Mouse (Mus musculus) CH12.LX (cell line): ENCODE measurements at regions not wholly inside any gene's neighbourhood (a gene's known extent, or its start where the extent isn't known, plus 50 kb on each side); places are given as distances from the start of the nearest gene placed in this dataset.

ENCODE experiments used
- DNase-seq: peaks from one replicate; pipeline ENCODE4 v3.0.0-alpha.2; 2013; ENCODE audit errors: extremely low read depth
- H3K27ac ChIP-seq: 2 replicates; pipeline ENCODE4 v1.5.1; 2012; ENCODE audit warnings: low read depth, mild to moderate bottlenecking, control low read depth, moderate library complexity; ENCODE audit not compliant: insufficient read depth
- H3K27me3 ChIP-seq: replicated peaks from 2 replicates; pipeline ENCODE3; 2012; ENCODE audit warnings: inconsistent platforms
- H3K36me3 ChIP-seq, 2 experiments: replicated peaks in 1 of 2; 2 replicates each; pipeline versions ENCODE3 to v1.6.1; 2012; ENCODE audit warnings: inconsistent platforms in 1 of 2, low read length in 1 of 2, mild to moderate bottlenecking in 1 of 2, mixed read lengths in 1 of 2, moderate library complexity in 1 of 2; ENCODE audit not compliant: control insufficient read depth in 1 of 2, insufficient read depth in 1 of 2
- H3K4me1 ChIP-seq, 2 experiments: 2 replicates each; pipeline ENCODE4 v1.6.1; 2012; ENCODE audit warnings: inconsistent platforms in 1 of 2, moderate library complexity in 1 of 2; ENCODE audit not compliant: insufficient read depth in 2 of 2, control insufficient read depth in 1 of 2
- H3K4me2 ChIP-seq: 2 replicates; pipeline ENCODE4 v1.6.1; 2012; ENCODE audit warnings: low read depth, mild to moderate bottlenecking, control low read depth; ENCODE audit not compliant: poor library complexity, insufficient read depth, severe bottlenecking
- H3K4me3 ChIP-seq, 3 experiments: fragments of 150-350 bp in 1 of 3; sonication (generic) in 1 of 3; replicated peaks in 1 of 3; 2 replicates each; pipeline versions ENCODE3 to v1.5.1; 2011 to 2012; ENCODE audit warnings: low read depth in 2 of 3, low read length in 2 of 3, mild to moderate bottlenecking in 2 of 3, moderate library complexity in 2 of 3, control low read depth in 1 of 3, improper control_type of control experiment in 1 of 3, inconsistent platforms in 1 of 3, mixed read lengths in 1 of 3; ENCODE audit not compliant: poor library complexity in 1 of 3
- H3K79me2 ChIP-seq: replicated peaks from 2 replicates; pipeline ENCODE4 v1.6.1; 2012; ENCODE audit warnings: mild to moderate bottlenecking, moderate library complexity; ENCODE audit not compliant: control insufficient read depth, poor library complexity, insufficient read depth, severe bottlenecking; ENCODE audit errors: extremely low read depth
- H3K9ac ChIP-seq: 2 replicates; pipeline ENCODE4 v1.6.1; 2012; ENCODE audit warnings: low read depth, mild to moderate bottlenecking, control low read depth, moderate library complexity; ENCODE audit not compliant: insufficient read depth
- H3K9me3 ChIP-seq: replicated peaks from 2 replicates; pipeline ENCODE3; 2012; ENCODE audit warnings: low read length, inconsistent platforms, mixed read lengths
- BHLHE40 ChIP-seq: IDR thresholded peaks from 2 replicates; pipeline ENCODE4 v1.6.1; 2011; ENCODE audit warnings: mild to moderate bottlenecking, low read depth, low read length, improper control_type of control experiment
- IRF4 ChIP-seq: IDR thresholded peaks from 2 replicates; pipeline ENCODE4 v1.6.1; 2014; ENCODE audit warnings: low read depth, mild to moderate bottlenecking, inconsistent platforms, low read length, improper control_type of control experiment
- JUN ChIP-seq: IDR thresholded peaks from 2 replicates; pipeline ENCODE4 v1.6.1; 2011; ENCODE audit warnings: low read depth, mild to moderate bottlenecking, low read length, improper control_type of control experiment, moderate library complexity; ENCODE audit not compliant: insufficient read depth
- KAT2A ChIP-seq: IDR thresholded peaks from 2 replicates; pipeline ENCODE4 v1.6.1; 2012; ENCODE audit warnings: low read length, improper control_type of control experiment, inconsistent platforms; ENCODE audit not compliant: insufficient replicate concordance
- MAFK ChIP-seq: IDR thresholded peaks from 2 replicates; pipeline ENCODE4 v1.6.1; 2011; ENCODE audit warnings: low read length, improper control_type of control experiment; ENCODE audit not compliant: insufficient replicate concordance
- MXI1 ChIP-seq: IDR thresholded peaks from 2 replicates; pipeline ENCODE4 v1.6.1; 2011; ENCODE audit warnings: mild to moderate bottlenecking, low read depth, low read length, improper control_type of control experiment
- MYC ChIP-seq: IDR thresholded peaks from 2 replicates; pipeline ENCODE4 v1.6.1; 2011; ENCODE audit warnings: low read depth, mild to moderate bottlenecking, improper control_type of control experiment, low read length
- NELFE ChIP-seq: IDR thresholded peaks from 2 replicates; pipeline ENCODE4 v1.6.1; 2011; ENCODE audit warnings: low read depth, low read length, improper control_type of control experiment
- NRF1 ChIP-seq: IDR thresholded peaks from 2 replicates; pipeline ENCODE4 v1.6.1; 2014; ENCODE audit warnings: low read depth, mild to moderate bottlenecking, inconsistent platforms, low read length, improper control_type of control experiment, moderate library complexity
- POLR2AphosphoS2 ChIP-seq: IDR thresholded peaks from 2 replicates; pipeline ENCODE4 v1.6.1; 2011; ENCODE audit warnings: low read depth, low read length, improper control_type of control experiment
- RAD21 ChIP-seq: IDR thresholded peaks from 2 replicates; pipeline ENCODE4 v1.6.1; 2011; ENCODE audit warnings: low read depth, mild to moderate bottlenecking, low read length, improper control_type of control experiment, moderate library complexity
- SIN3A ChIP-seq: IDR thresholded peaks from 2 replicates; pipeline ENCODE4 v1.6.1; 2012; ENCODE audit warnings: low read length, improper control_type of control experiment, inconsistent platforms
- SMC3 ChIP-seq: IDR thresholded peaks from 2 replicates; pipeline ENCODE4 v1.6.1; 2011; ENCODE audit warnings: low read depth, low read length, improper control_type of control experiment
- UBTF ChIP-seq: IDR thresholded peaks from 2 replicates; pipeline ENCODE4 v1.6.1; 2012; ENCODE audit warnings: low read depth, mild to moderate bottlenecking, inconsistent platforms, low read length, improper control_type of control experiment, moderate library complexity
- USF2 ChIP-seq: conservative IDR thresholded peaks from 2 replicates; pipeline ENCODE4 v1.6.1; 2011; ENCODE audit warnings: low read depth, low read length, improper control_type of control experiment
- ZC3H11A ChIP-seq: IDR thresholded peaks from 2 replicates; pipeline ENCODE4 v1.6.1; 2012; ENCODE audit warnings: low read depth, mild to moderate bottlenecking, inconsistent platforms, low read length, improper control_type of control experiment
- ZMIZ1 ChIP-seq: IDR thresholded peaks from 2 replicates; pipeline ENCODE4 v1.6.1; 2012; ENCODE audit warnings: low read depth, mild to moderate bottlenecking, inconsistent platforms, low read length, improper control_type of control experiment
- ZNF384 ChIP-seq: IDR thresholded peaks from 2 replicates; pipeline ENCODE4 v1.6.1; 2012; ENCODE audit warnings: low read depth, low read length, improper control_type of control experiment, inconsistent platforms
- dilution Hi-C: fragments of 300-500 bp; cut with MboI; formaldehyde crosslinking; loops from 2 replicates; pipeline ENCODE4 v1.14.3; 2020; ENCODE audit warnings: low sequenced_read_pairs; ENCODE audit not compliant: extremely low pct_unique_long_range_greater_than_20kb, extremely low pct_ligation_motif_present
- in situ Hi-C: fragments of 300-500 bp; cut with MboI; formaldehyde crosslinking; loops from 3 replicates; pipeline ENCODE4 v1.14.3; 2019; ENCODE audit warnings: low sequenced_read_pairs, low pct_ligation_motif_present, low pct_unique_long_range_greater_than_20kb, mixed read lengths

GRCm38 (mm10) chr12:118716824-118717223, 129.3 kb upstream of the Sp8 start:
- DNase-seq = no peak
- TF ChIP-seq BHLHE40 (no peak), SMC3 (no peak)
- no peaks in the 10 kb centered on the region for H3K4me1 ChIP-seq
- no peak overlapping the region for H3K4me2 ChIP-seq
- H3K9ac ChIP-seq = no peak overlapping the region
- H3K4me3 ChIP-seq = no peak overlapping the region
- H3K27ac ChIP-seq = no peak overlapping the region
- in situ Hi-C loops = no loop called here
- dilution Hi-C loops = no loop called here
- H3K27me3 ChIP-seq = no peaks in the 10 kb centered on the region
- H3K36me3 ChIP-seq = no peaks in the 10 kb centered on the region
- H3K9me3 ChIP-seq = no peaks in the 10 kb centered on the region
- no peaks in the 10 kb centered on the region for H3K79me2 ChIP-seq

- no peak overlapping the region for H3K27ac ChIP-seq
- no peak for DNase-seq
- peaks cover 0 to 7% of the 10 kb centered on the region in 2 experiments; a peak in 1 of 4 replicates for H3K4me1 ChIP-seq
- no peak overlapping the region for H3K4me3 ChIP-seq
- H3K9me3 ChIP-seq = no peaks in the 10 kb centered on the region
- in situ Hi-C loops (no loop called here), dilution Hi-C loops (no loop called here)
- no peak overlapping the region for H3K9ac ChIP-seq
- no peaks in the 10 kb centered on the region for H3K36me3 ChIP-seq
- TF ChIP-seq KAT2A = no peak
- no peak for TF ChIP-seq RAD21
- TF ChIP-seq BHLHE40 = no peak
- TF ChIP-seq JUN = no peak
- TF ChIP-seq POLR2AphosphoS2 = no peak
- TF ChIP-seq SIN3A = no peak
- no peak for TF ChIP-seq IRF4
- TF ChIP-seq NELFE = no peak
- TF ChIP-seq MAFK = no peak
- TF ChIP-seq ZNF384 = no peak
- TF ChIP-seq ZMIZ1 = no peak
- no peak for TF ChIP-seq NRF1
- TF ChIP-seq MYC = no peak
- TF ChIP-seq USF2 = no peak
- no peak for TF ChIP-seq MXI1
- TF ChIP-seq SMC3 = no peak
- TF ChIP-seq UBTF = no peak
- TF ChIP-seq ZC3H11A = no peak
- H3K4me2 ChIP-seq = no peak overlapping the region
- no peaks in the 10 kb centered on the region for H3K27me3 ChIP-seq
- H3K79me2 ChIP-seq = no peaks in the 10 kb centered on the region
These were observed 139.5 kb upstream of the Sp8 start for GRCm38 (mm10) chr12:118706626-118707025.
